Mouse (Mus musculus) C2C12 (cell line): Measurements from ENCODE around the gene Zic4. TPM values are rescaled to one million over a fixed set of nuclear protein-coding genes. Genes with fewer than 3 reads are reported as not detected.

Experiments used
- H3K27me3 ChIP-seq: one replicate; pipeline ENCODE4 v1.6.1; 2011; ENCODE audit not compliant: control insufficient read depth, insufficient read depth, insufficient read length
- H3K36me3 ChIP-seq: one replicate; pipeline ENCODE4 v1.6.1; 2011; ENCODE audit not compliant: control insufficient read depth, insufficient read depth
- H3K4me3 ChIP-seq: one replicate; pipeline ENCODE4 v1.5.1; 2011; ENCODE audit warnings: mild to moderate bottlenecking, control low read depth; ENCODE audit not compliant: poor library complexity, insufficient read depth, severe bottlenecking
- H3K79me2 ChIP-seq: one replicate; pipeline ENCODE4 v1.6.1; 2011; ENCODE audit not compliant: control insufficient read depth, insufficient read depth
- H3K79me3 ChIP-seq: one replicate; pipeline ENCODE4 v1.6.1; 2011; ENCODE audit warnings: low read depth, control low read depth
- H3ac ChIP-seq: one replicate; pipeline ENCODE3; 2011; ENCODE audit warnings: low read depth; ENCODE audit not compliant: control insufficient read depth, insufficient read length
- CEBPB ChIP-seq: IDR thresholded peaks from one replicate; pipeline ENCODE4 v1.6.1; 2011; ENCODE audit warnings: low read depth, mild to moderate bottlenecking, control low read depth, moderate library complexity
- CTCF ChIP-seq: IDR thresholded peaks from one replicate; pipeline ENCODE4 v1.5.1; 2011; ENCODE audit not compliant: control insufficient read depth, insufficient read depth, insufficient read length
- FOSL1 ChIP-seq: IDR thresholded peaks from one replicate; pipeline ENCODE4 v1.8.0; 2011; ENCODE audit warnings: mild to moderate bottlenecking, low read length; ENCODE audit not compliant: poor library complexity, insufficient read depth, severe bottlenecking
- MAX ChIP-seq: IDR thresholded peaks from one replicate; pipeline ENCODE4 v1.6.1; 2011; ENCODE audit warnings: mild to moderate bottlenecking, control low read depth
- MYOD1 ChIP-seq: IDR thresholded peaks from one replicate; pipeline ENCODE4 v1.6.1; 2011; ENCODE audit warnings: low read depth; ENCODE audit not compliant: control insufficient read depth, insufficient read length
- MYOG ChIP-seq: IDR thresholded peaks from one replicate; pipeline ENCODE4 v1.6.1; 2011; ENCODE audit not compliant: control insufficient read depth, insufficient read length; ENCODE audit errors: extremely low read depth
- USF1 ChIP-seq: IDR thresholded peaks from one replicate; pipeline ENCODE4 v1.6.1; 2011; ENCODE audit warnings: low read depth, mild to moderate bottlenecking, control low read depth, moderate library complexity
- polyA plus RNA-seq: library from polyadenylated mRNA; unstranded; fragments of >200 nt; fragmentation: generic; extraction: Trizol; gene quantifications from one replicate; pipeline ENCODE4 v1.2.1, GENCODE M21; 2012; ENCODE audit warnings: missing spikeins

Gene Zic4
- polyA plus RNA-seq, 1 experiment, result 0.99 TPM

DNA sequence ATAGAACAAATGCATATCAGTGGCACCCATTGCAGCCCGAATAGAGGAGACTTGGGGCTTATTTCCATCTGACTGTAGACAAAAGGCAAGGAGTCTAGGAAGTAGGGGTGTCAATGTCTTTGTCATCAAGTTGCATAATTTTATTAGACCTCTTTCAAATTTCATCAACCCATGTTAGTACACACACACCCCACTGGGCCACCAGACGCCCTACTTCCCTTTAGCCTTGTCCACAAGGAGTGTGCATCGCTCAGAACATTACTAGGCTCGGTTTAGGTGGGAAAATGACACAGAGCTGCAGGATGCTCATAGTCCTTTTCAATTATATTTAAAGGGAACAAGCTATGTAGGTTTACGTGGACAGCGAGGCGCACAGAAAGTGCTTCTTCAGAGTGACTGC, 37.8 kb downstream of the Zic4 start:
- Histone ChIP-seq H3K27me3 (peaks cover 5% of the 10 kb centered on the region), H3K36me3 (no peaks in the 10 kb centered on the region), H3K4me3 (no peak overlapping the region), H3K79me3 (no peaks in the 10 kb centered on the region), H3K79me2 (no peaks in the 10 kb centered on the region), H3ac (no peak overlapping the region)
- TF ChIP-seq CEBPB, result no peak
- no peak for TF ChIP-seq CTCF
- TF ChIP-seq MYOD1, result no peak
- TF ChIP-seq MAX, result no peak
- TF ChIP-seq FOSL1, result no peak
- TF ChIP-seq USF1, result no peak
- TF ChIP-seq MYOG, result no peak

- Histone ChIP-seq H3K4me3 (no peak overlapping the region), H3K79me3 (no peaks in the 10 kb centered on the region), H3K36me3 (no peaks in the 10 kb centered on the region), H3K27me3 (peaks cover 5% of the 10 kb centered on the region), H3ac (no peak overlapping the region), H3K79me2 (no peaks in the 10 kb centered on the region)
- no peak for TF ChIP-seq CEBPB
- TF ChIP-seq CTCF, result no peak
- no peak for TF ChIP-seq FOSL1
Measured at GRCm38 (mm10) chr9:91400482-91401093, 38.4 kb downstream of the Zic4 start.

- no peaks in the 10 kb centered on the region for H3K36me3 ChIP-seq
- no peak overlapping the region for H3ac ChIP-seq
- H3K79me3 ChIP-seq, result no peaks in the 10 kb centered on the region
- no peak overlapping the region for H3K4me3 ChIP-seq
- no peaks in the 10 kb centered on the region for H3K79me2 ChIP-seq
- peaks cover 7% of the 10 kb centered on the region for H3K27me3 ChIP-seq
- TF ChIP-seq USF1 (no peak), FOSL1 (no peak), CEBPB (no peak), MYOG (no peak), MAX (no peak), CTCF (no peak), MYOD1 (no peak)
Measured at GRCm38 (mm10) chr9:91401471-91401870, 39.3 kb downstream of the Zic4 start.

- no peak overlapping the region for H3ac ChIP-seq
- H3K4me3 ChIP-seq, result no peak overlapping the region
- H3K79me3 ChIP-seq, result no peaks in the 10 kb centered on the region
- peaks cover 7% of the 10 kb centered on the region for H3K27me3 ChIP-seq
- no peaks in the 10 kb centered on the region for H3K36me3 ChIP-seq
- TF ChIP-seq MYOG (no peak), FOSL1 (no peak), MYOD1 (no peak), CEBPB (no peak), USF1 (no peak)
- no peaks in the 10 kb centered on the region for H3K79me2 ChIP-seq
Measured at GRCm38 (mm10) chr9:91404229-91404628, 42.0 kb downstream of the Zic4 start.

- H3K27me3 ChIP-seq, result peaks cover 7% of the 10 kb centered on the region
- no peak for TF ChIP-seq MYOG
- no peak for TF ChIP-seq MYOD1
- TF ChIP-seq FOSL1, result no peak
- no peak for TF ChIP-seq MAX
- TF ChIP-seq USF1, result no peak
- no peak for TF ChIP-seq CTCF
- TF ChIP-seq CEBPB, result no peak
- no peaks in the 10 kb centered on the region for H3K79me2 ChIP-seq
- H3K36me3 ChIP-seq, result no peaks in the 10 kb centered on the region
- no peaks in the 10 kb centered on the region for H3K79me3 ChIP-seq
- no peak overlapping the region for H3ac ChIP-seq
- H3K4me3 ChIP-seq, result no peak overlapping the region
Measured at GRCm38 (mm10) chr9:91404905-91405752, 42.9 kb downstream of the Zic4 start.

- TF ChIP-seq CTCF (no peak), MAX (no peak), USF1 (no peak), MYOD1 (no peak), CEBPB (no peak), FOSL1 (no peak), MYOG (no peak)
- Histone ChIP-seq H3K79me2 (no peaks in the 10 kb centered on the region), H3K36me3 (no peaks in the 10 kb centered on the region), H3K79me3 (no peaks in the 10 kb centered on the region), H3K4me3 (no peak overlapping the region), H3ac (no peak overlapping the region), H3K27me3 (peaks cover 7% of the 10 kb centered on the region)
Measured at GRCm38 (mm10) chr9:91405753-91406178, 43.6 kb downstream of the Zic4 start.
